Mouse (Mus musculus): ENCODE results near the gene Olfr424. TPM values are rescaled to one million over a fixed set of nuclear protein-coding genes. Genes with fewer than 3 reads are reported as not detected.

Olfr424 gene
- polyA plus RNA-seq, 1 experiment: not detected

DNA sequence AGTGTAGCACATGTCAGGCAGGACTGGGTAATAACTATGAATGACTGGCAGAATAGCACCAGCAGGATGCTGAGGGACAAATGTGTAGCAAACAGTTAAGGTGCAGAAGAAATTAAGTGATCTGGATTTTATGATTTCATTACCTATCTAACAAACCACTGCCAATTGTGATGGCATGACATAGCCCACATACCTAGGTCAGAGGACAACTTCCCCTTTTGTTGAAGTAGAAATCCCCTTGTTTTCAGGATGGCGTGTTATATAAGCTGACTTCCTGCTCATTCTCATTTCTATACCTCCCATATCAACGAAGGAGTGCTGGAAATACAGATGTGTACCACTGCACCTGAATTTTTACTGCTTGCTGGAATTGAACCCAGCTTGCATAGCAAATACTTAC is 10.1 kb downstream of the Olfr424 start:
- no peaks in the 10 kb centered on the region for H3K79me2 ChIP-seq (ENCODE audit: control insufficient read depth, insufficient read depth)
- no peaks in the 10 kb centered on the region for H3K27me3 ChIP-seq (ENCODE audit: control insufficient read depth, insufficient read depth, insufficient read length)
- H3K79me3 ChIP-seq (ENCODE audit: low read depth): no peaks in the 10 kb centered on the region
- TF ChIP-seq MAX (IDR thresholded peaks at IDR 0.05) (no peak), MYOG (IDR thresholded peaks at IDR 0.05; ENCODE audit: control insufficient read depth, extremely low read depth, insufficient read length) (no peak), CEBPB (IDR thresholded peaks at IDR 0.05; ENCODE audit: low read depth) (no peak), USF1 (IDR thresholded peaks at IDR 0.05; ENCODE audit: low read depth) (no peak), CTCF (IDR thresholded peaks at IDR 0.05; ENCODE audit: control insufficient read depth, insufficient read depth, insufficient read length) (no peak), FOSL1 (IDR thresholded peaks at IDR 0.05; ENCODE audit: insufficient read depth, low read length, poor library complexity, severe bottlenecking) (no peak), MYOD1 (IDR thresholded peaks at IDR 0.05; ENCODE audit: control insufficient read depth, insufficient read length, low read depth) (no peak)
- H3K4me3 ChIP-seq (ENCODE audit: insufficient read depth, poor library complexity, severe bottlenecking): no peak overlapping the region
- H3ac ChIP-seq (ENCODE audit: control insufficient read depth, insufficient read length, low read depth): no peak overlapping the region
- H3K36me3 ChIP-seq (ENCODE audit: control insufficient read depth, insufficient read depth): no peaks in the 10 kb centered on the region

DNA sequence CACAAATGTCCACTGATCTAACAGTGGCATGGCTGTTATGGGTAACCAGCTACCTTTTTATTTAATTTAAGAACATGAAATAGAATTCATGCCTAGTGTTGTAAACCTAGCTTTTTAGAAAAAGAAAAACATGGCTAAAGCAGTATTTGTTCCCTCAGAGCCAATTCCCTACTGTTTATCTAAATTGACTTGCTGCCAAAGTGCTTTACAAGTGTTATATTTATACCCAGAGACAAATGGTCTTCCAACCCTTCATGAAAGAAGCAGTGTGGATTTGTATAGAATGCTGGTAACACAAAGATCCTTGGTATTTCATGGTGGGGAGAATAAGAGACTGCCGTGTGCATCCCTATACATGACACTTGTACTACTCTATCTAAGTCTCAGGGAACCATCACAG is 15.4 kb downstream of the Olfr424 start:
- no peaks in the 10 kb centered on the region for H3K27me3 ChIP-seq (ENCODE audit: control insufficient read depth, insufficient read depth, insufficient read length)
- H3K36me3 ChIP-seq (ENCODE audit: control insufficient read depth, insufficient read depth): no peaks in the 10 kb centered on the region
- H3K79me2 ChIP-seq (ENCODE audit: control insufficient read depth, insufficient read depth): no peaks in the 10 kb centered on the region
- no peaks in the 10 kb centered on the region for H3K79me3 ChIP-seq (ENCODE audit: low read depth)
- H3ac ChIP-seq (ENCODE audit: control insufficient read depth, insufficient read length, low read depth): no peak overlapping the region
- TF ChIP-seq CTCF (IDR thresholded peaks at IDR 0.05; ENCODE audit: control insufficient read depth, insufficient read depth, insufficient read length) (no peak), MYOD1 (IDR thresholded peaks at IDR 0.05; ENCODE audit: control insufficient read depth, insufficient read length, low read depth) (no peak), FOSL1 (IDR thresholded peaks at IDR 0.05; ENCODE audit: insufficient read depth, low read length, poor library complexity, severe bottlenecking) (no peak), USF1 (IDR thresholded peaks at IDR 0.05; ENCODE audit: low read depth) (no peak), CEBPB (IDR thresholded peaks at IDR 0.05; ENCODE audit: low read depth) (no peak), MAX (IDR thresholded peaks at IDR 0.05) (no peak), MYOG (IDR thresholded peaks at IDR 0.05; ENCODE audit: control insufficient read depth, extremely low read depth, insufficient read length) (no peak)
- no peak overlapping the region for H3K4me3 ChIP-seq (ENCODE audit: insufficient read depth, poor library complexity, severe bottlenecking)

DNA sequence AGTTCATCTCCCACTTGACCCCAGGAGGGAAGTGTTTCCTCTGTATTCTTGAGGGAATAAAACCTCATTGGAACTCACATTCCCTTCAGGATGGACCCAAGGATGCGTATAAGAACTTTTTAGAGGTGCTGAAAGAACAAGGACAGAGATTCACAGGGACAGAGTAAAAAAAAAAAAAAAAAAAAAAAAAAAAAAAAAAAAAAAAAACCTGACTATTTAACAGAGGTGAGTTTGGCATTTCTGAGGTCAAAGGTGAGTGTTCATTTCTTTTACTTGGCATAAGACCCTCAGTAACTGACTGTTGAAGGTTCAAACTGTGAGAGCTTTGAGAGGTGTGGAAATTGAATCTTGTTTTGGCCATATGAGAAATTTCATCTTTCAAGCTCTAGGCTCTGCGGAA is 18.0 kb downstream of the Olfr424 start:
- no peaks in the 10 kb centered on the region for H3K36me3 ChIP-seq (ENCODE audit: control insufficient read depth, insufficient read depth)
- H3K79me2 ChIP-seq (ENCODE audit: control insufficient read depth, insufficient read depth): no peaks in the 10 kb centered on the region
- H3K4me3 ChIP-seq (ENCODE audit: insufficient read depth, poor library complexity, severe bottlenecking): no peak overlapping the region
- H3K27me3 ChIP-seq (ENCODE audit: control insufficient read depth, insufficient read depth, insufficient read length): no peaks in the 10 kb centered on the region
- TF ChIP-seq CEBPB (IDR thresholded peaks at IDR 0.05; ENCODE audit: low read depth): no peak
- TF ChIP-seq MAX (IDR thresholded peaks at IDR 0.05): no peak
- TF ChIP-seq MYOG (IDR thresholded peaks at IDR 0.05; ENCODE audit: control insufficient read depth, extremely low read depth, insufficient read length): no peak
- TF ChIP-seq CTCF (IDR thresholded peaks at IDR 0.05; ENCODE audit: control insufficient read depth, insufficient read depth, insufficient read length): no peak
- TF ChIP-seq USF1 (IDR thresholded peaks at IDR 0.05; ENCODE audit: low read depth): no peak
- no peak for TF ChIP-seq FOSL1 (IDR thresholded peaks at IDR 0.05; ENCODE audit: insufficient read depth, low read length, poor library complexity, severe bottlenecking)
- TF ChIP-seq MYOD1 (IDR thresholded peaks at IDR 0.05; ENCODE audit: control insufficient read depth, insufficient read length, low read depth): no peak
- no peak overlapping the region for H3ac ChIP-seq (ENCODE audit: control insufficient read depth, insufficient read length, low read depth)
- H3K79me3 ChIP-seq (ENCODE audit: low read depth): no peaks in the 10 kb centered on the region

DNA sequence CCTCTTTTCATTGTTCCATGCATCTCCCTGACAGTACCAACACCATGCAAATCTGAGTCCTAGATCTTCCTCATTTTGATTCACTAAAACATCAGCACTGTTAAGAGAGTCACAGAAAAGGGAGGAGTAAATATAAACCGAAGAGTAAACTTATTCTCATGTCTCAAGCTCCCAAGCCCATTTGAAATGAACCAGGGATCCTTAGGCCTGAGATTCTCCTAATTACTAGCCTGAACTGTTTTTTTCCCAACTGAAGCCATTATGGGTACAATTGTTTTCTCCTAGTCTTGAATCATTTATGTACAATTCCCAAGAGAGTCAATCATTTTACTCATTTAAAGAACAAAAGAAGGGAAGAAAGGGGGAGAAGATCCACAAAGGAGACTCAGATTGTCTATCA is 24.0 kb downstream of the Olfr424 start, which contains the start of gene Olfr420:
Gene Olfr420, plus strand, starts transcription at position 301 of the 400 bp plus-strand sequence.
- TF ChIP-seq FOSL1 (IDR thresholded peaks at IDR 0.05; ENCODE audit: insufficient read depth, low read length, poor library complexity, severe bottlenecking) (no peak), MAX (IDR thresholded peaks at IDR 0.05) (no peak), MYOG (IDR thresholded peaks at IDR 0.05; ENCODE audit: control insufficient read depth, extremely low read depth, insufficient read length) (no peak), CTCF (IDR thresholded peaks at IDR 0.05; ENCODE audit: control insufficient read depth, insufficient read depth, insufficient read length) (no peak), USF1 (IDR thresholded peaks at IDR 0.05; ENCODE audit: low read depth) (no peak), MYOD1 (IDR thresholded peaks at IDR 0.05; ENCODE audit: control insufficient read depth, insufficient read length, low read depth) (no peak), CEBPB (IDR thresholded peaks at IDR 0.05; ENCODE audit: low read depth) (no peak)
- Histone ChIP-seq H3K27me3 (ENCODE audit: control insufficient read depth, insufficient read depth, insufficient read length) (no peaks in the 10 kb centered on the region), H3K4me3 (ENCODE audit: insufficient read depth, poor library complexity, severe bottlenecking) (no peak within 1 kb of the TSS), H3K36me3 (ENCODE audit: control insufficient read depth, insufficient read depth) (no peaks in the 10 kb centered on the region), H3ac (ENCODE audit: control insufficient read depth, insufficient read length, low read depth) (no peak within 1 kb of the TSS), H3K79me3 (ENCODE audit: low read depth) (no peaks in the 10 kb centered on the region), H3K79me2 (ENCODE audit: control insufficient read depth, insufficient read depth) (no peaks in the 10 kb centered on the region)

DNA sequence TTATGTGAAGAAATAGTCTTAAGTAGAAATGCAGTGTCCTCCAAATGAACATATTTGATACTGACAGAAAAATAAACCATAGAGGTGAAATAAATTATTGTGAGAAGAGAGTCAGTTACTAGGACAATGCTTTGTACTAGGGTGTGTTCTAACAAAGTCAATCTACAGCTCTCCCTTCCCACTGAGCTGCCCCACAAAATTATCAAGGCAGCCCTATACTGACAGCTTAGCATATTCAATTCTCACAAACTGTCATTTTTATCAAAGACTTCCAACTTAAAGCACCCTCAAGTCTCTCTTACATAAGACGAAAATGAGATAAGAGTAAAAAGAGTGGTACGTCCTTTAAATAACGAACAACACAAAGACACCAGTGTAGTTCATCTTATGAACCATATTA is 26.3 kb downstream of the Olfr424 start:
- Histone ChIP-seq H3K27me3 (ENCODE audit: control insufficient read depth, insufficient read depth, insufficient read length) (no peaks in the 10 kb centered on the region), H3K79me2 (ENCODE audit: control insufficient read depth, insufficient read depth) (no peaks in the 10 kb centered on the region), H3ac (ENCODE audit: control insufficient read depth, insufficient read length, low read depth) (no peak overlapping the region), H3K4me3 (ENCODE audit: insufficient read depth, poor library complexity, severe bottlenecking) (no peak overlapping the region), H3K36me3 (ENCODE audit: control insufficient read depth, insufficient read depth) (no peaks in the 10 kb centered on the region), H3K79me3 (ENCODE audit: low read depth) (no peaks in the 10 kb centered on the region)
- no peak for TF ChIP-seq MYOD1 (IDR thresholded peaks at IDR 0.05; ENCODE audit: control insufficient read depth, insufficient read length, low read depth)
- TF ChIP-seq MAX (IDR thresholded peaks at IDR 0.05): no peak

DNA sequence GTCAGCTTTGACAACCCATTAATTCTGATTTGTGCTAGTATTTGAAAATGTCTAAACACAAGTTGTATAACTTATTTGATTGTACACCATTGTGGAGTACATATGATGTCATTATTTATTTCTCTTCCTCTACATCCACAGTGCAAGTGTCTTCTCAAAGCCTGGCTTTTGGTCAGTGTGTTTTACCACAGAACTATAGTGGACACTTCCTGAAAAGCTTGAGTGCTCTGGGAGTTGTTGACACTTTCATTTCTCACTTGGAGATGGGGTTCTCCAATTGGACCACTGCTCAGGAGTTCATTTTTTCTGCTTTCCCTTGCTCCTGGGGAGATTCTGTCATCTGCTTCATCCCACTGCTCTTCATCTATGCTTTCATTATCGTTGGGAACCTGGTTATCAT is 27.2 kb downstream of the Olfr424 start:
- Histone ChIP-seq H3ac (ENCODE audit: control insufficient read depth, insufficient read length, low read depth) (no peak overlapping the region), H3K36me3 (ENCODE audit: control insufficient read depth, insufficient read depth) (no peaks in the 10 kb centered on the region), H3K27me3 (ENCODE audit: control insufficient read depth, insufficient read depth, insufficient read length) (no peaks in the 10 kb centered on the region), H3K79me3 (ENCODE audit: low read depth) (no peaks in the 10 kb centered on the region), H3K79me2 (ENCODE audit: control insufficient read depth, insufficient read depth) (no peaks in the 10 kb centered on the region), H3K4me3 (ENCODE audit: insufficient read depth, poor library complexity, severe bottlenecking) (no peak overlapping the region)
- no peak for TF ChIP-seq MYOG (IDR thresholded peaks at IDR 0.05; ENCODE audit: control insufficient read depth, extremely low read depth, insufficient read length)
- TF ChIP-seq MYOD1 (IDR thresholded peaks at IDR 0.05; ENCODE audit: control insufficient read depth, insufficient read length, low read depth): no peak
- TF ChIP-seq MAX (IDR thresholded peaks at IDR 0.05): no peak

All from C2C12 (cell line).